ENCODE assay signal across 8 mouse cellular contexts in the genomic region with DNA sequence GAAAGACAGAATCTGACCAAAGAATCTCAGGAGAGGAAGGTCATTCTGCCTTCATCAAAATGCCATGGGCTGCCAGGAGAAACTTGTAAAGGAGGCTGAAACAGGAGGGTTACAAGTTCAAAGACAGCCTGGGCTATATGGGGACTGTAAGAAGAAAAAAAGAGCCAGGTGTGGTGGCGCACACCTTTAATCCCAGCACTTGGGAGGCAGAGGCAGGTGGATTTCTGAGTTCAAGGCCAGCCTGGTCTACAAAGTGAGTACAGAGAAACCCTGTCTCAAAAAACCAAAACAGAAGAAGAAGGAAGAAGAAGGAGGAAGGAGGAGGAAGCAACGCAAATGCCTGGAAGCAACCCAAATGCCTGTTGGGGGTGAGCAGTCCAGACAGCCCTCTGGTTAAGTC. TPM values are rescaled to one million over a fixed set of nuclear protein-coding genes. Genes with fewer than 3 reads are reported as not detected.
DNase-seq lines count a peak whose midpoint lies in the region; ATAC-seq and TF ChIP-seq lines count a peak whose summit lies in the region.

A gene (plus strand): TSS at position 301 of the 400 bp plus-strand sequence.

- H3K27me3 ChIP-seq in kidney, adult 2 months (replicated peaks; ENCODE audit: control insufficient read depth, insufficient read depth, low read length), result no peaks in the 10 kb centered on the region
- peaks cover 16% of the 10 kb centered on the region for H3K27me3 ChIP-seq in midbrain, embryonic 12.5 days

- TF ChIP-seq CTCF in kidney, adult 2 months (conservative IDR thresholded peaks at IDR 0.05; ENCODE audit: insufficient read depth, insufficient read length, low read depth, low read length), result no peak

- no peaks in the 10 kb centered on the region for H3K4me1 ChIP-seq in kidney, adult 2 months (ENCODE audit: control insufficient read depth, insufficient read depth, low read length)
- peaks cover 4% of the 10 kb centered on the region; the same call in 1 of the 2 replicates for H3K4me1 ChIP-seq in midbrain, embryonic 12.5 days

- DNase-seq in kidney, adult 2 months, result no peak
- DNase-seq in kidney, postnatal 36 days, result no peak
- no peak for DNase-seq in adrenal gland, postnatal 36 days
- no peak for DNase-seq in gastrocnemius, postnatal 4 days (ENCODE audit: low spot score in 2 of 2)
- DNase-seq in large intestine, adult 2 months (ENCODE audit: low read depth, low spot score), result no peak
- no peak for DNase-seq in MN1 (ENCODE audit: low spot score)
- DNase-seq in yolk sac, embryonic 10.5 days (ENCODE audit: low spot score), result no peak

- peak within 1 kb of the TSS; percentile 84 for H3K27ac ChIP-seq in kidney, adult 2 months (ENCODE audit: insufficient read depth, low read depth, low read length)
- H3K27ac ChIP-seq in midbrain, embryonic 12.5 days (replicated peaks), result no peak within 1 kb of the TSS

- TF ChIP-seq POLR2A in kidney, adult 2 months (IDR thresholded peaks at IDR 0.05; ENCODE audit: low read depth, low read length), result no peak

- H3K36me3 ChIP-seq in kidney, adult 2 months (ENCODE audit: control insufficient read depth, insufficient read depth, low read length), result no peaks in the 10 kb centered on the region
- H3K36me3 ChIP-seq in midbrain, embryonic 12.5 days, result no peaks in the 10 kb centered on the region

- ATAC-seq in midbrain, embryonic 12.5 days (ENCODE audit: low FRiP score, low read depth), result 0 out of 2 replicates have a peak, but pooled peaks have one; percentile 11

- H3K9me3 ChIP-seq in midbrain, embryonic 12.5 days, result no peaks in the 10 kb centered on the region

- peak within 1 kb of the TSS; percentile 80 for H3K4me2 ChIP-seq in midbrain, embryonic 12.5 days (replicated peaks)

- peak within 1 kb of the TSS; percentile 68 for H3K4me3 ChIP-seq in kidney, adult 2 months (ENCODE audit: insufficient read depth, low read depth, low read length)
- peak within 1 kb of the TSS; percentile 44 for H3K4me3 ChIP-seq in midbrain, embryonic 12.5 days

- 56% methylated on average over 2 of the region's 2 CpGs for WGBS in kidney, adult 2 months
- 54% methylated on average over 2 of the region's 2 CpGs for WGBS in large intestine, adult 2 months
- 83% methylated on average over 2 of the region's 2 CpGs for WGBS in midbrain, embryonic 12.5 days

- peak within 1 kb of the TSS; percentile 56 for H3K9ac ChIP-seq in midbrain, embryonic 12.5 days (replicated peaks)

RNA-seq across cellular contexts. Expression of the gene that starts here (rescaled TPM):
- polyA plus RNA-seq in kidney, adult 2 months (2012; rRNA removed), result 176 and 202 TPM in 2 replicates
- total RNA-seq in adrenal gland, postnatal 36 days (2021), result 100 to 1,000 TPM; 128 to 170 TPM
- total RNA-seq in gastrocnemius, postnatal 4 days (2021), result 10 to 100 TPM; 28.7 to 34.2 TPM
- polyA plus RNA-seq in large intestine, adult 2 months (2012; rRNA removed), result 38.9 and 60.2 TPM in 2 replicates
- polyA plus RNA-seq in midbrain, embryonic 12.5 days (2016; fragmentation: Nextera tagmentation; extraction: Ambion mirVana), result 8.6 and 9.5 TPM in 2 replicates
